In the genomic region with DNA sequence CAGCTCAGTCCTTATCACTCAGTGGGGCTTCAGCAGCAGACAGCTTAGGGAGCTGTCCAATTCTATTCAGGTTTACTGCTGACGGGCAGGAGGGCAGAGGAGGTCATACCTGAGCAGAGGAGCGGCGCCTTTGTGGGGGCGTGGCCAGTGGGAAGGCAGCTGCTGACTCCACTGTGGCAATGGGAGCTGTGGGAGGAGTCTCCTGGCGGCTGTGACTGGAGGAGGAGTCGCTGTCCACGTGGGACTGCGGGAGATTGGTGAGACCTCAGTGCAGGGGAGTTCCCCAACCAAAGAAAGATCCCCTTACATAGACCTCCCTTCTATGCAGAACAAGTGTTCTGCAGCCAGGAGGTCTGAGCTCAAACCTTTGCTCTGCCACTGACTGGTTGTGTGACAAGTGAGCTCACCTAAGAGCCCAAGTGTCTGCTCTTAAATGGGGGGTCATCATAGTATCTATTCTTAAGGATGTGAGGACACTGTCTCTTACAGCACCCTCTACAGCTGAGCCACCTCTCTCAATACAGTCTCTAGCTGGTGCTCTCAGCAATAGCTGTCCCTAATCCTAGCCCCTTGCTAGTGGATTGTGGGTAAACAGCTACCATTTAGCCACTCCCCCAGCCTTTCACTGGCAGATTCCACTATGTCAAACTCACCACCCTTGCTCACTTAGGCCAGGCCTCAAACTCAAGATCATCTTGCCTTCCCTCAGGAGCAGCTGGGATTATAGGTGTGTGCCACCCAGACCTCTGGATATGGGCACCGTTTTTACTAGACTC, we compare ENCODE assay signal across 9 mouse cellular contexts. TPM values are rescaled to one million over a fixed set of nuclear protein-coding genes. Genes with fewer than 3 reads are reported as not detected.
DNase-seq lines count a peak whose midpoint lies in the region; ATAC-seq lines count a peak whose summit lies in the region.
"Had no signal": no experiment of that assay in that cellular context is flagged by ENCODE, and none has a peak within 500 bp of the region (broad histone marks: within the 10 kb centered on the region; RNA-seq: fewer than 3 reads in every experiment).

No protein-coding gene starts in this region.

- H3K4me3 ChIP-seq in liver, embryonic 11.5 days (ENCODE audit: low read depth, low read length), result no peak overlapping the region
- no peak overlapping the region for H3K4me3 ChIP-seq in midbrain, embryonic 16.5 days (ENCODE audit: low read depth, low read length)

- H3K9ac ChIP-seq in liver, embryonic 11.5 days (ENCODE audit: low read depth, low read length), result no peak overlapping the region
- no peak overlapping the region for H3K9ac ChIP-seq in midbrain, embryonic 16.5 days (ENCODE audit: low read depth, low read length)

- no peaks in the 10 kb centered on the region for H3K36me3 ChIP-seq in liver, embryonic 11.5 days (ENCODE audit: control insufficient read depth, insufficient read depth, low read length)
- no peaks in the 10 kb centered on the region for H3K36me3 ChIP-seq in splenic B cell, adult 2 months (ENCODE audit: control insufficient read depth, insufficient read depth, low read length, poor library complexity, severe bottlenecking)
- H3K36me3 ChIP-seq in midbrain, embryonic 16.5 days (ENCODE audit: control insufficient read depth, insufficient read depth, low read length), result no peaks in the 10 kb centered on the region; the same call in 1 of the 2 replicates

- H3K9me3 ChIP-seq in liver, embryonic 11.5 days (ENCODE audit: control insufficient read depth, low read length), result no peaks in the 10 kb centered on the region
- H3K9me3 ChIP-seq in midbrain, embryonic 16.5 days (replicated peaks; ENCODE audit: control insufficient read depth, low read length, poor library complexity, severe bottlenecking), result no peaks in the 10 kb centered on the region

- intact Hi-C loops in left cerebral cortex, postnatal 36 days (cut with DNase I), result no loop called here

- peaks cover 27% of the 10 kb centered on the region for H3K27me3 ChIP-seq in liver, embryonic 11.5 days (replicated peaks; ENCODE audit: control insufficient read depth, insufficient read depth, low read length)
- no peaks in the 10 kb centered on the region; the same call in 1 of the 2 replicates for H3K27me3 ChIP-seq in splenic B cell, adult 2 months (ENCODE audit: control insufficient read depth, insufficient read depth, low read length, poor library complexity, severe bottlenecking)
- peaks cover 4% of the 10 kb centered on the region for H3K27me3 ChIP-seq in midbrain, embryonic 16.5 days (ENCODE audit: control insufficient read depth, insufficient read depth, low read depth, low read length)

- H3K27ac ChIP-seq in liver, embryonic 11.5 days (ENCODE audit: low read depth, low read length), result no peak overlapping the region
- no peak overlapping the region for H3K27ac ChIP-seq in midbrain, embryonic 16.5 days (ENCODE audit: low read length)
- H3K27ac ChIP-seq: macrophage had no signal

- peak overlapping the region; percentile 18; the same call in 1 of the 2 replicates for H3K4me2 ChIP-seq in liver, embryonic 11.5 days
- H3K4me2 ChIP-seq in midbrain, embryonic 16.5 days (ENCODE audit: low read length), result no peak overlapping the region

- ATAC-seq in hematopoietic stem cell, adult 5-6 weeks (replicated peaks in 1 of 2; ENCODE audit: insufficient read depth in 1 of 2, low FRiP score in 2 of 2, low TSS enrichment in 1 of 2, low read depth in 1 of 2, poor library complexity in 2 of 2, severe bottlenecking in 2 of 2), result peak; percentile 86 to 89
- peak; percentile 50 for ATAC-seq in liver, embryonic 11.5 days (replicated peaks; ENCODE audit: low FRiP score)
- no peak for ATAC-seq in midbrain, embryonic 16.5 days

- peaks cover 6% of the 10 kb centered on the region; the same call in 1 of the 2 replicates for H3K4me1 ChIP-seq in liver, embryonic 11.5 days (replicated peaks; ENCODE audit: control insufficient read depth, insufficient read depth, low read length)
- H3K4me1 ChIP-seq in midbrain, embryonic 16.5 days (ENCODE audit: control insufficient read depth, insufficient read depth, low read length), result peaks cover 5% of the 10 kb centered on the region

- 16% methylated on average over 9 of the region's 9 CpGs for WGBS in liver, embryonic 11.5 days
- WGBS in midbrain, embryonic 16.5 days, result 28% methylated on average over 9 of the region's 9 CpGs

- peak; percentile 29 for DNase-seq in urinary bladder, adult 2 months (ENCODE audit: low spot score)
- no peak for DNase-seq in urinary bladder, postnatal 10 days (ENCODE audit: low spot score)
- peak; percentile 52 for DNase-seq in liver, embryonic 11.5 days (ENCODE audit: low spot score)
- DNase-seq in splenic B cell, adult 2 months (ENCODE audit: low read depth, low spot score), result peak; percentile 67
- no peak for DNase-seq in left cerebral cortex, postnatal 36 days (ENCODE audit: low spot score in 2 of 2)
- DNase-seq in frontal cortex, adult 2 months (ENCODE audit: extremely low spot score in 1 of 2, low spot score in 1 of 2), result no peak

RNA-seq across cellular contexts. Expression of a gene that starts 6.9 kb away (rescaled TPM):
- polyA plus RNA-seq in urinary bladder, adult 2 months (2012; rRNA removed), result 40.5 and 52.7 TPM in 2 replicates
- 26.5 and 29.1 TPM in 2 replicates for total RNA-seq in hematopoietic stem cell, adult 5-6 weeks (2017)
- 16.7 and 17.3 TPM in 2 replicates for polyA plus RNA-seq in liver, embryonic 11.5 days (2014; fragmentation: Nextera tagmentation; extraction: Ambion mirVana)
- 23.7 and 28.3 TPM in 2 replicates for polyA plus RNA-seq in midbrain, embryonic 16.5 days (2015; fragmentation: Nextera tagmentation; extraction: Ambion mirVana)
- 10 to 100 TPM; 35.3 to 40.3 TPM for total RNA-seq in left cerebral cortex, postnatal 36 days (2021)
- polyA plus RNA-seq in frontal cortex, adult 2 months (2012; rRNA removed), result 56.8 and 65.5 TPM in 2 replicates

RNA-seq across cellular contexts. Expression of a gene that starts 7.1 kb away (rescaled TPM):
- 0.69 and 1.1 TPM in 2 replicates for polyA plus RNA-seq in urinary bladder, adult 2 months (2012; rRNA removed)
- total RNA-seq in hematopoietic stem cell, adult 5-6 weeks (2017), result 0.63 and 1.5 TPM in 2 replicates
- 0.37 and 0.47 TPM in 2 replicates for polyA plus RNA-seq in liver, embryonic 11.5 days (2014; fragmentation: Nextera tagmentation; extraction: Ambion mirVana)
- polyA plus RNA-seq in midbrain, embryonic 16.5 days (2015; fragmentation: Nextera tagmentation; extraction: Ambion mirVana), result 0.54 and 1.1 TPM in 2 replicates
- 1 to 10 TPM in 1 of 2 experiments, under 1 TPM in 1; 0.88 to 1.4 TPM for total RNA-seq in left cerebral cortex, postnatal 36 days (2021)
- polyA plus RNA-seq in frontal cortex, adult 2 months (2012; rRNA removed), result 0.65 and 0.78 TPM in 2 replicates

RNA-seq across cellular contexts. Expression of a gene that starts 7.3 kb away (rescaled TPM):
- 15.6 and 18.4 TPM in 2 replicates for polyA plus RNA-seq in urinary bladder, adult 2 months (2012; rRNA removed)
- total RNA-seq in hematopoietic stem cell, adult 5-6 weeks (2017), result 5.3 and 5.6 TPM in 2 replicates
- 1.0 and 1.1 TPM in 2 replicates for polyA plus RNA-seq in liver, embryonic 11.5 days (2014; fragmentation: Nextera tagmentation; extraction: Ambion mirVana)
- polyA plus RNA-seq in midbrain, embryonic 16.5 days (2015; fragmentation: Nextera tagmentation; extraction: Ambion mirVana), result 10.7 TPM in 2 replicates
- total RNA-seq in left cerebral cortex, postnatal 36 days (2021), result 10 to 100 TPM; 41.8 to 62.4 TPM
- polyA plus RNA-seq in frontal cortex, adult 2 months (2012; rRNA removed), result 35.5 and 38.0 TPM in 2 replicates

RNA-seq across cellular contexts. Expression of a gene that starts 17.6 kb away (rescaled TPM):
- 171 and 187 TPM in 2 replicates for polyA plus RNA-seq in urinary bladder, adult 2 months (2012; rRNA removed)
- 141 and 144 TPM in 2 replicates for total RNA-seq in hematopoietic stem cell, adult 5-6 weeks (2017)
- polyA plus RNA-seq in liver, embryonic 11.5 days (2014; fragmentation: Nextera tagmentation; extraction: Ambion mirVana), result 231 and 235 TPM in 2 replicates
- polyA plus RNA-seq in midbrain, embryonic 16.5 days (2015; fragmentation: Nextera tagmentation; extraction: Ambion mirVana), result 287 TPM in 2 replicates
- total RNA-seq in left cerebral cortex, postnatal 36 days (2021), result 100 to 1,000 TPM; 126 to 136 TPM
- 197 and 217 TPM in 2 replicates for polyA plus RNA-seq in frontal cortex, adult 2 months (2012; rRNA removed)

RNA-seq across cellular contexts. Expression of a gene that starts 28.3 kb away (rescaled TPM):
- 5.6 and 6.7 TPM in 2 replicates for polyA plus RNA-seq in urinary bladder, adult 2 months (2012; rRNA removed)
- 1.9 and 8.8 TPM in 2 replicates for total RNA-seq in hematopoietic stem cell, adult 5-6 weeks (2017)
- polyA plus RNA-seq in liver, embryonic 11.5 days (2014; fragmentation: Nextera tagmentation; extraction: Ambion mirVana), result 0.57 and 0.62 TPM in 2 replicates
- 0.83 and 1.0 TPM in 2 replicates for polyA plus RNA-seq in midbrain, embryonic 16.5 days (2015; fragmentation: Nextera tagmentation; extraction: Ambion mirVana)
- total RNA-seq in left cerebral cortex, postnatal 36 days (2021), result 1 to 10 TPM in 1 of 2 experiments, under 1 TPM in 1; 0.89 to 2.5 TPM
- 2.5 and 2.6 TPM in 2 replicates for polyA plus RNA-seq in frontal cortex, adult 2 months (2012; rRNA removed)

Comparison
In these comparisons a context has a peak if more than half of its experiments do, and no peak if none do; other contexts are left out.
1. DNase-seq: peak in urinary bladder, adult 2 months (single experiment), liver, embryonic 11.5 days (single experiment) and splenic B cell, adult 2 months (single experiment); none in urinary bladder, postnatal 10 days (single experiment), left cerebral cortex, postnatal 36 days (0 of 2) and frontal cortex, adult 2 months (0 of 2).